Mouse (Mus musculus): Measurements from ENCODE around the gene Trpm5.

GRCm38 (mm10) chr7:143124902-143125301 is 30.5 kb upstream of the Trpm5 start:
- TF ChIP-seq POLR2A (IDR thresholded peaks at IDR 0.05; ENCODE audit: borderline replicate concordance, low read depth, low read length) (no peak), CTCF (IDR thresholded peaks at IDR 0.05; ENCODE audit: low read depth, low read length) (no peak)

All from bone marrow macrophage, adult 2 months (primary cell).